Mouse (Mus musculus) intestine, embryonic 15.5 days (tissue): ENCODE results near the gene I0C0044D17Rik. TPM values are rescaled to one million over a fixed set of nuclear protein-coding genes. Genes with fewer than 3 reads are reported as not detected.
"Not testable (repeated sequence)": the region's sequence is repeated elsewhere in the genome, so short reads cannot be mapped to it uniquely, and the experiment has no call there.

Experiments
- ATAC-seq: fragments of 200-750 bp; cut with Nextera tagmentation; 2 replicates; pipeline ENCODE4 v1.8.0; 2017; ENCODE audit warnings: moderate TSS enrichment, moderate library complexity
- H3K27ac ChIP-seq: fragments of 300-500 bp; sonication (generic); 2 replicates; pipeline ENCODE4 v1.5.1; 2015; ENCODE audit warnings: mild to moderate bottlenecking, inconsistent platforms
- H3K27me3 ChIP-seq: fragments of 300-500 bp; sonication (generic); replicated peaks from 2 replicates; pipeline ENCODE4 v1.6.1; 2015; ENCODE audit warnings: inconsistent platforms
- H3K36me3 ChIP-seq: fragments of 300-500 bp; sonication (generic); 2 replicates; pipeline ENCODE4 v1.6.1; 2015; ENCODE audit warnings: inconsistent platforms
- H3K4me1 ChIP-seq: fragments of 300-500 bp; sonication (generic); replicated peaks from 2 replicates; pipeline ENCODE4 v1.6.1; 2015; ENCODE audit warnings: inconsistent platforms
- H3K4me2 ChIP-seq: fragments of 300-500 bp; sonication (generic); replicated peaks from 2 replicates; pipeline ENCODE4 v1.6.1; 2015; ENCODE audit warnings: mild to moderate bottlenecking, inconsistent platforms
- H3K4me3 ChIP-seq: fragments of 300-500 bp; sonication (generic); replicated peaks from 2 replicates; pipeline ENCODE4 v1.5.1; 2015; ENCODE audit warnings: inconsistent platforms
- H3K9ac ChIP-seq: fragments of 300-500 bp; sonication (generic); 2 replicates; pipeline ENCODE4 v1.6.1; 2015; ENCODE audit warnings: inconsistent platforms
- H3K9me3 ChIP-seq: fragments of 300-500 bp; sonication (generic); 2 replicates; pipeline ENCODE4 v1.6.1; 2016; ENCODE audit warnings: inconsistent platforms
- WGBS: fragments of 180-500 bp; shearing (Covaris S2); methylation state at CpG from one replicate; pipeline ENCODE4 v1.1.7; 2015; 5-methylcytosine and 5-hydroxymethylcytosine counted together
- polyA plus RNA-seq: library from polyadenylated mRNA; unstranded; fragments of >200 nt; fragmentation: Nextera tagmentation; extraction: Ambion mirVana; gene quantifications from 2 replicates; pipeline ENCODE4 v1.2.1, GENCODE M21; 2015

The I0C0044D17Rik gene
- polyA plus RNA-seq, 1 experiment from 2014 or later: not detected

- Histone ChIP-seq H3K4me2 (no peak overlapping the region), H3K36me3 (no peaks in the 10 kb centered on the region), H3K9ac (no peak overlapping the region), H3K27ac (no peak overlapping the region), H3K27me3 (no peaks in the 10 kb centered on the region), H3K9me3 (no peaks in the 10 kb centered on the region), H3K4me1 (no peaks in the 10 kb centered on the region), H3K4me3 (no peak overlapping the region)
- 35% methylated on average over 8 of the region's 8 CpGs for WGBS
- peak; percentile 45 for ATAC-seq
Measured at GRCm38 (mm10) chr4:98845687-98846125, 22.1 kb upstream of the I0C0044D17Rik start.

GRCm38 (mm10) chr4:98845201-98845600, 21.6 kb upstream of the I0C0044D17Rik start:
- Histone ChIP-seq H3K4me1 (no peaks in the 10 kb centered on the region), H3K4me3 (no peak overlapping the region), H3K9me3 (no peaks in the 10 kb centered on the region), H3K4me2 (no peak overlapping the region), H3K36me3 (no peaks in the 10 kb centered on the region), H3K9ac (no peak overlapping the region), H3K27ac (no peak overlapping the region), H3K27me3 (no peaks in the 10 kb centered on the region)
- ATAC-seq: no peak
- WGBS: 89% methylated on average over 4 of the region's 4 CpGs

DNA sequence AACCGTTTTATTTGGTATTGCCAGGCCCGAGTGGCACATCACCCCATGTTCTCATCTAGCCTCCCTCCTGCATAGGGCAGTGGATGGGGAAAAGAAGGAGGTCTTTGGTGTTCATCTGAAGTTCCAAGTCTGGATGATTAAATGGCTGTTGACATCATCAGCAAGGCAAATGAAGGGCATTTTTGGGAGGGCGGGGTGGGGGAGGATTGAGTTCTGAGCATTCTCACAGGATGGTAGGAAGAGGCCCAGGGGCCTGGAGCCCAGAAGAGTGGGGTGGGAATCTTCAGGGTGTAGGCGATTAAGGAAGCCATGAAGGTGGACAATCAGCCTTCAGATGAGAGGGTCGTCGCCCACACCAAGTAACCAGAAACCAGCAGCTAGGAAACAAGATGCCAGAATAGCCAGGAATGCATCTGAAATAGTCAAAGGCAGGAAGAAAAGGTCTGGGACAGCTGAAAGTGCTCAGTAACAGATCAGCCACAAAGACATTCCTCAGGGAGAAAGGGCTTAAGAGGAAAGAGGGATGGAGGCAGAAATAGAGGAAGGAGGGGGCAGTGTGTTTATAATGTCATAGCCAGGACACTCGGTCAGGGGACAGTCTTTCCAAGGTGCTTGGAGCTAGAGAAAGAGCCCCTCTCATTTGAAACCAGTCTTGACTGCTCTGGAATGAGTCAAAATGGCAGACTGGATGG, 20.4 kb upstream of the I0C0044D17Rik start:
- Histone ChIP-seq H3K4me2 (no peak overlapping the region), H3K27me3 (no peaks in the 10 kb centered on the region), H3K4me3 (no peak overlapping the region), H3K9me3 (no peaks in the 10 kb centered on the region), H3K36me3 (no peaks in the 10 kb centered on the region), H3K4me1 (no peaks in the 10 kb centered on the region), H3K27ac (no peak overlapping the region), H3K9ac (no peak overlapping the region)
- ATAC-seq: no peak
- 81% methylated on average over 7 of the region's 7 CpGs for WGBS

DNA sequence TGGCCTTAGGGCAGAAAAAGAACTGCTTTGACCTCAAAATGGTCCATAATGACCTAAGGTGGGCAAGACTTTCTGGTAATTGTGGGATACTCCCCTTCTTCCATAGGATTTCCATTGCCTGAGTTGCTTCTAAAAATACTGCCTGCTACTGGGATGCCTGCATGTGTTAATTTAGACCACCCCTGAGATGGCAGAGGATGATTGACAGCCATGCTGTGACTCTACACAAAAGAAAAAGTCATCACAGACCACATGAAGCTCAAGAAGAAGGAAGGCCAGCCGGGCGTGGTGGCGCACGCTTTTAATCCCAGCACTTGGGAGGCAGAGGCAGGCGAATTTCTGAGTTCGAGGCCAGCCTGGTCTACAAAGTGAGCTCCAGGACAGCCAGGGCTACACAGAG, 17.6 kb upstream of the I0C0044D17Rik start:
- not testable (repeated sequence) for H3K27ac ChIP-seq, H3K4me1 ChIP-seq, H3K4me2 ChIP-seq, H3K9ac ChIP-seq, ATAC-seq, H3K9me3 ChIP-seq, H3K36me3 ChIP-seq, H3K4me3 ChIP-seq, H3K27me3 ChIP-seq
- 93% methylated on average over 6 of the region's 6 CpGs for WGBS

DNA sequence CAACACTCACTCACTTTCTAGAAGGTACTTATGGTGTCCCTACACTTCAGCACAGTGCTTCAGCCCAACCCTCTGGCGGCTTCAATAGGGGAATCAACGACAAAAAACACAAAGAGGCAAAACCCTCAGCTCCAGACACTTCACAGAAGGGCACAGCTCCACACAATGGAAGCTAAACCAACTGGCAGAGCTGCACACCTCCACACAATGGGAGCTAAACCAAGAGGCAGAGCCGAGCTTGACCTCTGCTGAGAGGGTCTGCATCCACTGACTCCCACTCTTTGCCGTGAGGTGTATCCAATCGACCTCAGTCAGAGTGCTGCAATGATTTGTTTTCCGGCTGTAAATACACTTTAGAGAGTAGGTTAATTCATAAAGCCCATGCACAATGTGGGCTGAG, 16.9 kb upstream of the I0C0044D17Rik start:
- no peak for ATAC-seq

DNA sequence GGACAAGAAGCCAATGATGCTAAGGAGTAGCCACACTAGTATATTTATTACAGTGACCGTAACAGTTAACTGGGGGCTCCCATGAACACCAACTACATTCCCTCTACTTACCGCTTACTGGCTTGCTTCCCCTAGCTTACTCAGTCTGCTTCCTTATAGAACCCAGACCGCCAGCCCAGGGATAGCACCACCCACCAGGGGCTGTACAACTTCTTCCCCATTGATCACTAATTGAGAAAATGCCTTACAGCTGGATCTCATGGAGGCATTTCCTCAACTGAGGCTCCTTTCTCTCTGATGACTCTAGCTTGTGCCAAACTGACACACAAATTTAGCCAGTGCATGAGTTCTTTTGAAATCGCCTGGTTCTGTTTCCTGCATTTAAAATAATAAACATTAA, 15.3 kb upstream of the I0C0044D17Rik start:
- Histone ChIP-seq H3K27me3 (no peaks in the 10 kb centered on the region), H3K36me3 (no peaks in the 10 kb centered on the region), H3K9me3 (no peaks in the 10 kb centered on the region), H3K9ac (no peak overlapping the region), H3K4me2 (no peak overlapping the region), H3K4me3 (no peak overlapping the region), H3K4me1 (0 out of 2 replicates have a peak, but pooled peaks cover 3% of the 10 kb centered on the region), H3K27ac (no peak overlapping the region)
- no peak for ATAC-seq
- 85% methylated on average over 4 of the region's 4 CpGs for WGBS

More for the DNA sequence above, 16.9 kb upstream of the I0C0044D17Rik start:
- WGBS: 80% methylated on average over 6 of the region's 6 CpGs
- Histone ChIP-seq H3K4me3 (no peak overlapping the region), H3K36me3 (no peaks in the 10 kb centered on the region), H3K4me1 (0 out of 2 replicates have a peak, but pooled peaks cover 3% of the 10 kb centered on the region), H3K27me3 (no peaks in the 10 kb centered on the region), H3K4me2 (no peak overlapping the region), H3K9me3 (no peaks in the 10 kb centered on the region), H3K9ac (no peak overlapping the region), H3K27ac (no peak overlapping the region)

- 0 out of 2 replicates have a peak, but pooled peaks cover 3% of the 10 kb centered on the region for H3K4me1 ChIP-seq
- 94% methylated on average over 16 of the region's 16 CpGs for WGBS
- H3K4me2 ChIP-seq: no peak overlapping the region
- no peak overlapping the region for H3K27ac ChIP-seq
- no peaks in the 10 kb centered on the region for H3K36me3 ChIP-seq
- H3K9me3 ChIP-seq: no peaks in the 10 kb centered on the region
- H3K27me3 ChIP-seq: no peaks in the 10 kb centered on the region
- no peak overlapping the region for H3K4me3 ChIP-seq
- no peak overlapping the region for H3K9ac ChIP-seq
- ATAC-seq: no peak
Measured at GRCm38 (mm10) chr4:98837715-98838505, 14.3 kb upstream of the I0C0044D17Rik start.

GRCm38 (mm10) chr4:98836519-98836918, 12.9 kb upstream of the I0C0044D17Rik start:
- 35% methylated on average over 5 of the region's 5 CpGs for WGBS
- H3K27ac ChIP-seq: no peak overlapping the region
- H3K9me3 ChIP-seq: no peaks in the 10 kb centered on the region
- ATAC-seq: no peak
- H3K9ac ChIP-seq: no peak overlapping the region
- H3K36me3 ChIP-seq: no peaks in the 10 kb centered on the region
- H3K4me2 ChIP-seq: no peak overlapping the region
- no peak overlapping the region for H3K4me3 ChIP-seq
- 0 out of 2 replicates have a peak, but pooled peaks cover 3% of the 10 kb centered on the region for H3K4me1 ChIP-seq
- H3K27me3 ChIP-seq: no peaks in the 10 kb centered on the region

DNA sequence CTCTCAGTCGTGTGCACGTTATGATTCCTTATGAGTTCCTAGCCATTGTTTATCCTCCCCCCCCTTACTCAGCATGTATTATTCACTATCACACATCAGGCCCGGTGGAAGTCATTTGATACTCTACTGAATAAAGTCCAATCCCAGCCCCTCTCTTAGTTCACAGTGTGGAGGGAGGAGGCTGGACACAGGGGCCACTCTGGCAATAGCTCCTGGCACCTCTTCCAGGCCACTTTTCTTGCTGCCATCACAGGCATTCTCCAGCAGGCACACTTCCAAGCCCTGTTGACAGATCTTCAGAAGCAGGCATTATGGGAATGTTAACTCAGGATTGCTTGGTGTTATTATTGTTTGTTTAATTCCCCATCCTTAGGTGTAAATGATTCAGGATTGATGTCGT, 11.1 kb upstream of the I0C0044D17Rik start:
- Histone ChIP-seq H3K27me3 (no peaks in the 10 kb centered on the region), H3K9ac (no peak overlapping the region), H3K27ac (no peak overlapping the region), H3K36me3 (no peaks in the 10 kb centered on the region), H3K4me2 (no peak overlapping the region), H3K9me3 (no peaks in the 10 kb centered on the region), H3K4me1 (0 out of 2 replicates have a peak, but pooled peaks cover 3% of the 10 kb centered on the region), H3K4me3 (no peak overlapping the region)
- no peak for ATAC-seq
- 44% methylated on average over 4 of the region's 4 CpGs for WGBS

- Histone ChIP-seq H3K9ac (no peak overlapping the region), H3K27ac (no peak overlapping the region), H3K4me3 (no peak overlapping the region), H3K9me3 (no peaks in the 10 kb centered on the region), H3K4me1 (0 out of 2 replicates have a peak, but pooled peaks cover 3% of the 10 kb centered on the region), H3K36me3 (no peaks in the 10 kb centered on the region), H3K4me2 (no peak overlapping the region), H3K27me3 (no peaks in the 10 kb centered on the region)
- no peak for ATAC-seq
- WGBS: 67% methylated on average over 1 of the region's 1 CpGs
Measured at GRCm38 (mm10) chr4:98831726-98832125, 8.1 kb upstream of the I0C0044D17Rik start.

DNA sequence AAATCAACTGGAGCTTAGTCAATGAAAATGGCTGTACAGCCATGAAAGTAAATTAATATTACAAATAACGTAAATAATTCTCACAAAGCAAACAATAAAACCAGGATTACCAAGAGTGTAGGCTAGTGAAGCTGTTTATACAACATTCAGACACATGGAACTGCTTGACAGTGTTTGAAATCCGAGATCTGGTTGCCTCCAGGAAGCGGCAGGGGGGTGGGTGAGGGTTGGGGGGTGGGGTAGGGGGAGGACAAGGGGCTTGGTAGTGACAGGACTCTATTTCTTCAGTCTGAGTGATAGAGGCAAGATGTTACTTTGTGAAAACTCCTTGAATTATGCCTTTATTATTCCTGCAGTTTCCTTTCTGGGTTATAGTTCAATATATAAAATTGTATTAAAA, 3.1 kb upstream of the I0C0044D17Rik start:
- Histone ChIP-seq H3K36me3 (no peaks in the 10 kb centered on the region), H3K4me1 (no peaks in the 10 kb centered on the region), H3K27me3 (no peaks in the 10 kb centered on the region), H3K4me2 (no peak overlapping the region), H3K27ac (no peak overlapping the region), H3K9ac (no peak overlapping the region), H3K4me3 (no peak overlapping the region), H3K9me3 (no peaks in the 10 kb centered on the region)
- 29% methylated on average over 3 of the region's 3 CpGs for WGBS
- no peak for ATAC-seq

DNA sequence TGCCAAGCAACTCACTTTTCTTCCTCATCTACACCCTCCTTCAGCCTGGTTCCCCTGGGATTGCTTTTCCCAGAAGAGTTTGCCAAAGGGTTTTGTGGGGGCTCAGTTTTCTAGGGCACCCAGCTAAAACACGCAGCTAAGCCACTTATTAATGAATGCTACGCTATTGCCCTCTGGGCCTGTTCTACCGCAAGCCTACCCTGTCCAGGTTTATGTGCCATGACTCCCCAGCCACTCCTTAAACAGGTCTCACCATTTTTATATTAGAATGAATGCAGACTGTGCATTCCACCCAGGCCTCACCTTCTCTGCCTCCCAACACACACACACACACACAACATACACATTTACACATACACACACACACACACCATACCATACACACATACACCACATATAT, 593 bp downstream of the I0C0044D17Rik start:
- Histone ChIP-seq H3K4me3 (no peak overlapping the region), H3K9me3 (no peaks in the 10 kb centered on the region), H3K27ac (no peak overlapping the region), H3K9ac (no peak overlapping the region), H3K4me1 (peaks cover 5% of the 10 kb centered on the region), H3K27me3 (no peaks in the 10 kb centered on the region), H3K36me3 (no peaks in the 10 kb centered on the region), H3K4me2 (no peak overlapping the region)
- WGBS: 79% methylated on average over 3 of the region's 3 CpGs
- ATAC-seq: no peak
